Mouse (Mus musculus): ENCODE results near the gene Chek2. TPM values are rescaled to one million over a fixed set of nuclear protein-coding genes. Genes with fewer than 3 reads are reported as not detected.

The Chek2 gene
- 31.0 and 43.8 TPM in 2 replicates for polyA plus RNA-seq (2016; fragmentation: Nextera tagmentation; extraction: Ambion mirVana)

DNA sequence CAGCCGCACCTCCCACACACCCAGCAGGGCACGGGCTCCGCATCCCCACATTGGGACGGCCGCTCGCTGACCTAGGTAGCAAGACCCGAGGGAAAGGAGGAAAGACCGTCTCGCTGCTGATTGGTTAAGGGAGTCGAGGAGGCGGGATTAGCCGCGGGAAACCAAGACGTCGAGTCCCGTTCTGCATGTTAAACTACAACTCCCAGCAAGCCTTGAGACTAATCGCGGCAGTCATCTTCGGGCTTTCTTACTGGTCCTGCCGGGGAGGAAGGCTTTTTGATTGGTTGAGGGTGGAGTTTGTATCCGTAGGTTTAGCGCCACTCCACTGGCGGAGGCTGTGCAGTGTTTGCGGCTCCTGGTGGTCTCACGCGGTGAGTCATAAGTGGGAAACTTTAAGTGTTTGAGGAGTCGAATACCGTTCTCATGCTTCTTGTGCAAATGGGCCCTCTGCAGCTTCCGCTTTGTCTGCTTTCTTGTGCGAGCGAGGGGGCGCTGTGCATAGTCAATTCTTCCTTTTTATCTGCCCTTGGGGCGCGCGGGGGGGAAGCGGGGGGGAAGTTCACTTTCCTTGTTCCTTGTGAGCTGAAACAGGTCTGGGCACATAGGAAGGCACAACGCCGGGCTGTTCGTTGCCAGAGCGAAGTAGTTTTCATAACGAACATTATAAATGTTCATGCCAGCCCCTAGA is at the start of gene Chek2, which contains the start of gene Hscb:
Gene Chek2 (plus strand): TSS at position 302 of the 688 bp plus-strand sequence.
Gene Hscb (minus strand): TSS at position 100 of the 688 bp plus-strand sequence.
- H3K9me3 ChIP-seq: no peaks in the 10 kb centered on the region
- WGBS: under 1% methylated on average over 41 of the region's 41 CpGs
- peak; percentile 97 for DNase-seq (ENCODE audit: low spot score)

DNA sequence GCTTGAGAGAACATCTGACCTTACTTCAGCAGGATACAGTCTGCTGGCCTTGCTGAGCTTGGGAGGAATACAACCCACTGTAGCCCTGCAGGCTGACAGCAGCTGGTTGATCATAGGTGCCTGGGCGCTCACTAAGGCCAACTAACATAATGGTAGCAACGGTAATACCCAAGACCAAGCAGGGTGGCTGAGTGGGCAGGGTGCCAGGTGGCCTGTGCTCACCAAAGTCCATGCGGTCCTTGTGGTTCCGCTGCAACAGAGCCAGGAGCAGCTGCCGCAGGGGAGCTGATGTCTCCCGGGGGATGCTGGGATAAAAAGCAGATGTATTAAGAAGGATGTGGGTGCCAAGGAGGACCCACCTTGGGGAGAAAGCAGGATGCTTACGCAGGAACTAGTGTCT is 45.4 kb upstream of the Chek2 start:
- Histone ChIP-seq H3K4me3 (no peak overlapping the region), H3K27me3 (ENCODE audit: insufficient read depth, poor library complexity, severe bottlenecking) (no peaks in the 10 kb centered on the region), H3K9me3 (no peaks in the 10 kb centered on the region), H3K27ac (no peak overlapping the region), H3K36me3 (peaks cover 100% of the 10 kb centered on the region), H3K4me1 (replicated peaks) (no peaks in the 10 kb centered on the region)
- 93% methylated on average over 7 of the region's 7 CpGs for WGBS
- DNase-seq (ENCODE audit: low spot score): no peak

More for the DNA sequence above, at the start of gene Chek2, which contains the start of gene Hscb:
- peak within 1 kb of the TSS; percentile 91 for H3K27ac ChIP-seq
- peak within 1 kb of the TSS; percentile 80 for H3K4me3 ChIP-seq
- no peaks in the 10 kb centered on the region for H3K27me3 ChIP-seq (ENCODE audit: insufficient read depth, poor library complexity, severe bottlenecking)
- peaks cover 24% of the 10 kb centered on the region for H3K4me1 ChIP-seq (replicated peaks)
- peaks cover 43% of the 10 kb centered on the region for H3K36me3 ChIP-seq

GRCm38 (mm10) chr5:110797696-110798095 is 42.1 kb upstream of the Chek2 start:
- H3K36me3 ChIP-seq: peaks cover 100% of the 10 kb centered on the region
- no peak overlapping the region for H3K27ac ChIP-seq
- H3K27me3 ChIP-seq (ENCODE audit: insufficient read depth, poor library complexity, severe bottlenecking): no peaks in the 10 kb centered on the region

DNA sequence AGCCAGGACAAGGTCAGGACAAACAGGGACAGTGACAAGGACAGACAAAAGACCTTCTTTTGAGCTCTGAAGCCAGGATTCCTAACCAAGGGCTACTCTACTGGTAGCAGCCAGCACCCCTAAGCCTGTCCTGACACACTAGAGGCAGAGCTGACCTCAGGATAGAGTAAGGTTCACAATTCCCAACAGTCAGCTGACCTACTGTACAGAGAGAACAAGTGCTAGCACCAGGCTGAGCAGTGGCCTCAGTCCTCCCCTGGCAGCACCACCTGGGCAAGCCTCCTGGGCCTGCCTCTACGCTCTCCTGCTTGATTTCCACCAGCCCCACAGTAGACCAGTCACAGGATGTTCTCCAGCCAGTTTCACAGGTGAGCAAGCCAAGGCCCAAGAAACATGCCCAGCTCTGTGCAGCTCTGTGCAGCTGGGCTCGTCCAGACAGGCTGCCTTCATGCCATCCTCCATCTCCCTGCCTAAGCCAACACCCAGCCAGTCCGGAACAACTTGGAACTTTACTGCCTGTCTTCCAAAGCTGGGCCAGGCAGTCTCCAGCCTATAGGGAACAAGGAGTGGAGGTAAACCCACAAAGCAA is 38.6 kb upstream of the Chek2 start:
- Histone ChIP-seq H3K9me3 (no peaks in the 10 kb centered on the region), H3K4me3 (no peak overlapping the region), H3K36me3 (peaks cover 100% of the 10 kb centered on the region), H3K27me3 (ENCODE audit: insufficient read depth, poor library complexity, severe bottlenecking) (no peaks in the 10 kb centered on the region), H3K27ac (no peak overlapping the region), H3K4me1 (replicated peaks) (peaks cover 9% of the 10 kb centered on the region; the same call in 1 of the 2 replicates)
- DNase-seq (ENCODE audit: low spot score): no peak
- 91% methylated on average over 3 of the region's 3 CpGs for WGBS

More at GRCm38 (mm10) chr5:110797696-110798095, 42.1 kb upstream of the Chek2 start:
- 96% methylated on average over 4 of the region's 4 CpGs for WGBS
- H3K9me3 ChIP-seq: no peaks in the 10 kb centered on the region
- no peaks in the 10 kb centered on the region for H3K4me1 ChIP-seq (replicated peaks)
- H3K4me3 ChIP-seq: no peak overlapping the region
- no peak for DNase-seq (ENCODE audit: low spot score)

GRCm38 (mm10) chr5:110802186-110802585 is 37.6 kb upstream of the Chek2 start:
- peaks cover 100% of the 10 kb centered on the region for H3K36me3 ChIP-seq
- no peak for DNase-seq (ENCODE audit: low spot score)
- peaks cover 20% of the 10 kb centered on the region for H3K4me1 ChIP-seq (replicated peaks)
- no peak overlapping the region for H3K27ac ChIP-seq
- H3K27me3 ChIP-seq (ENCODE audit: insufficient read depth, poor library complexity, severe bottlenecking): no peaks in the 10 kb centered on the region
- 92% methylated on average over 4 of the region's 4 CpGs for WGBS
- no peak overlapping the region for H3K4me3 ChIP-seq
- no peaks in the 10 kb centered on the region for H3K9me3 ChIP-seq

GRCm38 (mm10) chr5:110802809-110803208 is 37.0 kb upstream of the Chek2 start:
- H3K4me3 ChIP-seq: no peak overlapping the region
- peaks cover 26% of the 10 kb centered on the region for H3K4me1 ChIP-seq (replicated peaks)
- H3K27me3 ChIP-seq (ENCODE audit: insufficient read depth, poor library complexity, severe bottlenecking): no peaks in the 10 kb centered on the region
- no peak for DNase-seq (ENCODE audit: low spot score)
- H3K27ac ChIP-seq: no peak overlapping the region
- H3K9me3 ChIP-seq: no peaks in the 10 kb centered on the region
- peaks cover 97% of the 10 kb centered on the region for H3K36me3 ChIP-seq

- Histone ChIP-seq H3K27me3 (ENCODE audit: insufficient read depth, poor library complexity, severe bottlenecking) (no peaks in the 10 kb centered on the region), H3K9me3 (no peaks in the 10 kb centered on the region), H3K27ac (no peak overlapping the region), H3K4me1 (replicated peaks) (peaks cover 40% of the 10 kb centered on the region), H3K4me3 (no peak overlapping the region), H3K36me3 (peaks cover 83% of the 10 kb centered on the region)
- no peak for DNase-seq (ENCODE audit: low spot score)
- WGBS: 93% methylated on average over 7 of the region's 7 CpGs
Measured at GRCm38 (mm10) chr5:110804012-110804743, 35.6 kb upstream of the Chek2 start.

GRCm38 (mm10) chr5:110806154-110806553 is 33.6 kb upstream of the Chek2 start:
- no peak for DNase-seq (ENCODE audit: low spot score)

DNA sequence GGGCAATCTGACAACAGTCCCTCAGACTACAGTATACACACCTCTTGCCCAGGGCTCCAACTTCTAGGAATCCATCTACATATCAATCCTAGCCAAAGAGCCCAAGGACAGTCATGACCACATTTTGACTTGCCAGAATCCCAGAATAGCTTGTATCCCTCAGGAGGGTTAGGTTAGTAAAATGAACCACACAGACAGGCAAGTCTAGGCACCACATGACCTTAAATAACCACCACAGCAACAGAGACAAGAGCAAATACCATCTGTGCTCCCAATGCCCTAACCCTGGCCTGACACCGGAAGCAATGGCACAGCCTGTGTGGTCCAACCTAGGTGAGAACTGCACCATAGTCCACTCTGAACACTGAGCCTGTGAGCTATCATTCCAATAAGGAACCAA is 33.1 kb upstream of the Chek2 start:
- Histone ChIP-seq H3K4me1 (replicated peaks) (peaks cover 46% of the 10 kb centered on the region), H3K9me3 (no peaks in the 10 kb centered on the region), H3K4me3 (no peak overlapping the region), H3K27me3 (ENCODE audit: insufficient read depth, poor library complexity, severe bottlenecking) (no peaks in the 10 kb centered on the region), H3K36me3 (peaks cover 58% of the 10 kb centered on the region), H3K27ac (no peak overlapping the region)
- WGBS: 90% methylated on average over 1 of the region's 1 CpGs
- no peak for DNase-seq (ENCODE audit: low spot score)

More at GRCm38 (mm10) chr5:110806154-110806553, 33.6 kb upstream of the Chek2 start:
- peaks cover 46% of the 10 kb centered on the region for H3K4me1 ChIP-seq (replicated peaks)
- H3K27ac ChIP-seq: no peak overlapping the region
- 83% methylated on average over 4 of the region's 4 CpGs for WGBS
- no peaks in the 10 kb centered on the region for H3K27me3 ChIP-seq (ENCODE audit: insufficient read depth, poor library complexity, severe bottlenecking)
- no peaks in the 10 kb centered on the region for H3K9me3 ChIP-seq
- no peak overlapping the region for H3K4me3 ChIP-seq
- peaks cover 63% of the 10 kb centered on the region for H3K36me3 ChIP-seq

DNA sequence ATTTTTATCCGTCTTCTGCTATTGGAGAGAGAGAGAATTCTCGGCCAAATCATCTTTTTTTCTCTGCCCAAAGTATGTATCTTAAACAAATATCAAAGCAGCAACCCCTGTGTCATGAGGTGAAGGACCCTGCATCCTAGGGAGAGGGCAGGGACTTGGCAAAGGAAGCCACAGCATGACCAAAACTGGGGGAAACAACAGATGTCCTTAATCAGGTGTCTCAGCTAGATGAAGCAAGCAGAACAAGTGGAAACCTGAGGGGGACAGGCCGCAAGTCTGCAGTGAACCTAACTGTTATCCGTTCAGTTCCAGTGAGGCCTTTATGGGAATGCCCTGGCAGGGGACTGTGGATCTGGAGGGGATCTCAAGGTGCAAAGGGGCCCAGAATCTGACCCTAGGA is 32.3 kb upstream of the Chek2 start:
- H3K4me3 ChIP-seq: peak overlapping the region; percentile 93
- H3K27ac ChIP-seq: peak overlapping the region; percentile 97
- no peaks in the 10 kb centered on the region for H3K9me3 ChIP-seq
- peaks cover 50% of the 10 kb centered on the region for H3K36me3 ChIP-seq
- H3K4me1 ChIP-seq (replicated peaks): peaks cover 46% of the 10 kb centered on the region
- DNase-seq (ENCODE audit: low spot score): no peak
- no peaks in the 10 kb centered on the region for H3K27me3 ChIP-seq (ENCODE audit: insufficient read depth, poor library complexity, severe bottlenecking)
- 86% methylated on average over 4 of the region's 4 CpGs for WGBS

DNA sequence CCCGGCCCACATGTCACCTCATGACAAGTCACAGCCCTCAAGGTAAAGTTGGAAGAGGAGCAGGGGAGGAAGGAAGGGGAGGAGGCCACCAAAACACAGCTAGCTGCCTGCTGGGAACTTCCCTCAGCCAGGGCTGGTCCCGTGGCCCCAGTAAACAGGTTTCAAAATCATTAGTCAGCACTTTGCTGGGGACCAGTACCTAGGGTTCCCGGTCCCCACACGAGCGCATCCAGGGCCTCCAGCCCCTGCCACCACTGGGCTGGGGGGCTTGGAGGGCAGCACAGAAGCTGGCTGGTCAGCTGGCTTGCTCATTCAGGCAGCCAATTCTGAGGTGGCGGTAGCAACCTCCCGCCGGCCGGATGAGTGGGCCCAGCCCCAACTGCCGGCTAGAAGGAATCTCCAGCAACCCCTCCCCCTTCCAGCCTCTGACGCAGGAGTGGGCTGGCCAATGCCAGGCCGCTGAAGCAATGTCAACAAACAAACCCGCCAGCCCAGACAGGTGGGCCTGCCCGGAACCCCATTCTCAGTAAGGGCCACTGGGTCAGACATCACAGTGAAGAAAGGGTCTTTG is 31.6 kb upstream of the Chek2 start:
- H3K9me3 ChIP-seq: no peaks in the 10 kb centered on the region
- H3K4me1 ChIP-seq (replicated peaks): peaks cover 46% of the 10 kb centered on the region
- DNase-seq (ENCODE audit: low spot score): peak; percentile 83
- peak overlapping the region; percentile 97 for H3K27ac ChIP-seq
- peaks cover 43% of the 10 kb centered on the region for H3K36me3 ChIP-seq
- H3K4me3 ChIP-seq: peak overlapping the region; percentile 93
- 6% methylated on average over 14 of the region's 14 CpGs for WGBS
- H3K27me3 ChIP-seq (ENCODE audit: insufficient read depth, poor library complexity, severe bottlenecking): no peaks in the 10 kb centered on the region

DNA sequence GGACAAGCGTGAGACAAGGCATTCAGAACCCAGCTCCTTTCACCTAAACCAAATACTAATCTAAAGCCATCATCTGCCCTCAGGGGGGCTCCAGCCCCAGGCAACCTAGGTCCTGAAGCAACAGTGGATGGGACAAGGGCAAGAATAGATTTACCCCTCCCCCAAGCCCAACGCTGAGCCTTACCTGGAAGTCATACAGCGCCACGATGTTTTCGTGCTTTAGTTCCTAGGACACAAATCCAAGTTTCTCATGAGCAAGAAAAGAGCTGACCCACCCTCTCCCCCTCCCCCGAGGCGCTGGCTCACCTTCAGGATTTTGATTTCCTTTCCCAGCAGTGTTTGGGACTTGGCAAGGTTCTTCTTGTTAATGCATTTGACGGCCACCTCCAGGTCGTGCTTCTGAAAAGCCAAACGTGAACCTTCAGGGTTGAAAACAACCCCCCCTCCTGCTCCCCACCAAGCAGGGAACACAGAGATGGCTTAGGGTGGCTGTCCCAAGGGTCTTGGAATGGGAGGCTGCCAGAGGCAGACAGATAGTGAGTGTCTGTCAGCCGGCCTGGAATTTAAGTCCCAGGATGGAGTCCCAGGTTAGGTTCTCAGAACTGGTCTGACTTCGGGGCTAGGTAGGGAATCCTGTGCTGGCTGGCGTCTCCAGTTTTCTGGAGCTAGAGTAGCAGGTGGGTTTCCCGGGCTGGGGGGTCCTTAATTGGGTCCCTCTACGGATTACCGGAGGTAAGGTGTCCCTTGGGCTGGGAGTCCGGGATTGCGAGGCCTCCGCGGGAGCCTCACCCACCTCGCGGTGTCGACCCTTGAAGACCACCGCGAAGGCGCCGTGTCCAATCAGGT is 30.7 kb upstream of the Chek2 start:
- Histone ChIP-seq H3K4me3 (peak overlapping the region; percentile 93), H3K4me1 (replicated peaks) (peaks cover 46% of the 10 kb centered on the region), H3K27me3 (ENCODE audit: insufficient read depth, poor library complexity, severe bottlenecking) (no peaks in the 10 kb centered on the region), H3K36me3 (peaks cover 34% of the 10 kb centered on the region), H3K9me3 (no peaks in the 10 kb centered on the region), H3K27ac (peak overlapping the region; percentile 97)
- no peak for DNase-seq (ENCODE audit: low spot score)
- WGBS: 2% methylated on average over 27 of the region's 27 CpGs
